Mouse (Mus musculus) C2C12 (cell line): ENCODE results near the gene Fbxo17.

ENCODE experiments used
- CEBPB ChIP-seq: IDR thresholded peaks from one replicate; pipeline ENCODE4 v1.6.1; 2011; ENCODE audit warnings: low read depth, mild to moderate bottlenecking, control low read depth, moderate library complexity
- CTCF ChIP-seq: IDR thresholded peaks from one replicate; pipeline ENCODE4 v1.5.1; 2011; ENCODE audit not compliant: control insufficient read depth, insufficient read depth, insufficient read length
- FOSL1 ChIP-seq: IDR thresholded peaks from one replicate; pipeline ENCODE4 v1.8.0; 2011; ENCODE audit warnings: mild to moderate bottlenecking, low read length; ENCODE audit not compliant: poor library complexity, insufficient read depth, severe bottlenecking
- MAX ChIP-seq: IDR thresholded peaks from one replicate; pipeline ENCODE4 v1.6.1; 2011; ENCODE audit warnings: mild to moderate bottlenecking, control low read depth
- MYOD1 ChIP-seq: IDR thresholded peaks from one replicate; pipeline ENCODE4 v1.6.1; 2011; ENCODE audit warnings: low read depth; ENCODE audit not compliant: control insufficient read depth, insufficient read length
- MYOG ChIP-seq: IDR thresholded peaks from one replicate; pipeline ENCODE4 v1.6.1; 2011; ENCODE audit not compliant: control insufficient read depth, insufficient read length; ENCODE audit errors: extremely low read depth
- USF1 ChIP-seq: IDR thresholded peaks from one replicate; pipeline ENCODE4 v1.6.1; 2011; ENCODE audit warnings: low read depth, mild to moderate bottlenecking, control low read depth, moderate library complexity

- no peak for TF ChIP-seq CTCF
- no peak for TF ChIP-seq MAX
- no peak for TF ChIP-seq MYOG
- no peak for TF ChIP-seq USF1
- TF ChIP-seq CEBPB: no peak
- TF ChIP-seq MYOD1: no peak
- no peak for TF ChIP-seq FOSL1
These were observed 52.9 kb downstream of the Fbxo17 start for GRCm38 (mm10) chr7:28769414-28769958.
